Mouse (Mus musculus): ENCODE data around the gene Limd1. TPM values are rescaled to one million over a fixed set of nuclear protein-coding genes. Genes with fewer than 3 reads are reported as not detected.

Limd1 gene
- total and polyA plus RNA-seq, 3 experiments = 32.6 to 37.5 TPM; not detected in 1

GRCm38 (mm10) chr9:123481136-123481535 lies 2.6 kb downstream of the Limd1 start:
- H3K27me3 ChIP-seq (ENCODE audit: control insufficient read depth in 1 of 2, insufficient read depth in 2 of 2, low read length in 2 of 2) = no peaks in the 10 kb centered on the region
- peaks cover 70% of the 10 kb centered on the region for H3K79me2 ChIP-seq (ENCODE audit: control insufficient read depth, insufficient read depth, low read length, poor library complexity)
- no peaks in the 10 kb centered on the region for H3K9me3 ChIP-seq (replicated peaks; ENCODE audit: insufficient read depth, low read length)
- peak in 1 of 2 experiments; percentile 30; a peak in 1 of 4 replicates for TF ChIP-seq EP300 (IDR thresholded peaks at IDR 0.05; ENCODE audit: low read depth in 1 of 2, low read length in 2 of 2)
- peak; percentile 38 for TF ChIP-seq TAL1 (IDR thresholded peaks at IDR 0.05; ENCODE audit: low read length)
- peak; percentile 58 for TF ChIP-seq TCF12 (IDR thresholded peaks at IDR 0.05; ENCODE audit: low read depth, low read length)
- TF ChIP-seq MAZ (IDR thresholded peaks at IDR 0.05; ENCODE audit: low read depth, low read length) = no peak
- peaks cover 11 to 42% of the 10 kb centered on the region in 2 experiments for H3K4me1 ChIP-seq (ENCODE audit: control insufficient read depth in 1 of 2, insufficient read depth in 2 of 2, low read length in 2 of 2)
- H3K4me3 ChIP-seq (ENCODE audit: control insufficient read depth in 1 of 2, insufficient read depth in 1 of 2, low read depth in 2 of 2, low read length in 2 of 2) = peak overlapping the region in 1 of 2 experiments; percentile 92; a peak in 2 of 4 replicates
- peak; percentile 44 for DNase-seq (ENCODE audit: low read depth, low spot score)
- no peak overlapping the region for H3K9ac ChIP-seq (ENCODE audit: control insufficient read depth, low read depth, low read length, poor library complexity, severe bottlenecking)
- H3K36me3 ChIP-seq (ENCODE audit: control insufficient read depth in 1 of 2, insufficient read depth in 2 of 2, low read length in 2 of 2) = peaks cover 0 to 37% of the 10 kb centered on the region in 2 experiments; a peak in 3 of 4 replicates
- H3K27ac ChIP-seq (ENCODE audit: control insufficient read depth, low read depth, low read length) = no peak overlapping the region

GRCm38 (mm10) chr9:123483598-123483997 lies 5.1 kb downstream of the Limd1 start:
- no peak for DNase-seq (ENCODE audit: low read depth, low spot score)
- Histone ChIP-seq H3K4me1 (ENCODE audit: control insufficient read depth in 1 of 2, insufficient read depth in 2 of 2, low read length in 2 of 2) (peaks cover 6 to 46% of the 10 kb centered on the region in 2 experiments), H3K36me3 (ENCODE audit: control insufficient read depth in 1 of 2, insufficient read depth in 2 of 2, low read length in 2 of 2) (peaks cover 0 to 34% of the 10 kb centered on the region in 2 experiments; a peak in 3 of 4 replicates), H3K4me3 (ENCODE audit: control insufficient read depth in 1 of 2, insufficient read depth in 1 of 2, low read depth in 2 of 2, low read length in 2 of 2) (no peak overlapping the region), H3K9me3 (replicated peaks; ENCODE audit: insufficient read depth, low read length) (no peaks in the 10 kb centered on the region), H3K27ac (ENCODE audit: control insufficient read depth, low read depth, low read length) (no peak overlapping the region), H3K27me3 (ENCODE audit: control insufficient read depth in 1 of 2, insufficient read depth in 2 of 2, low read length in 2 of 2) (no peaks in the 10 kb centered on the region), H3K9ac (ENCODE audit: control insufficient read depth, low read depth, low read length, poor library complexity, severe bottlenecking) (no peak overlapping the region), H3K79me2 (ENCODE audit: control insufficient read depth, insufficient read depth, low read length, poor library complexity) (peaks cover 81% of the 10 kb centered on the region)
- TF ChIP-seq MYC (IDR thresholded peaks at IDR 0.05; ENCODE audit: low read depth, low read length) = no peak
- TF ChIP-seq GATA1 (IDR thresholded peaks at IDR 0.05; ENCODE audit: low read depth, low read length) = no peak
- no peak for TF ChIP-seq KAT2A (conservative IDR thresholded peaks at IDR 0.05; ENCODE audit: low read depth, low read length)

- no peak overlapping the region for H3K27ac ChIP-seq (ENCODE audit: control insufficient read depth, low read depth, low read length)
- TF ChIP-seq ZMIZ1 (IDR thresholded peaks at IDR 0.05; ENCODE audit: low read depth, low read length) (no peak), GABPA (IDR thresholded peaks at IDR 0.05; ENCODE audit: low read depth, low read length) (no peak), RCOR1 (IDR thresholded peaks at IDR 0.05; ENCODE audit: low read depth, low read length) (no peak), MXI1 (IDR thresholded peaks at IDR 0.05; ENCODE audit: low read depth, low read length) (no peak), JUND (IDR thresholded peaks at IDR 0.05; ENCODE audit: low read depth, low read length) (no peak), KAT2A (conservative IDR thresholded peaks at IDR 0.05; ENCODE audit: low read depth, low read length) (no peak), HCFC1 (IDR thresholded peaks at IDR 0.05; ENCODE audit: low read depth, low read length) (no peak), SMC3 (IDR thresholded peaks at IDR 0.05; ENCODE audit: low read depth, low read length) (no peak), CHD2 (IDR thresholded peaks at IDR 0.05; ENCODE audit: low read length) (no peak), MEF2A (IDR thresholded peaks at IDR 0.05; ENCODE audit: extremely low read depth, insufficient replicate concordance, low read depth, low read length, poor library complexity, severe bottlenecking) (no peak)
- no peaks in the 10 kb centered on the region for H3K9me3 ChIP-seq (replicated peaks; ENCODE audit: insufficient read depth, low read length)
- no peak for DNase-seq (ENCODE audit: low read depth, low spot score)
- peaks cover 2 to 31% of the 10 kb centered on the region in 2 experiments; a peak in 3 of 4 replicates for H3K36me3 ChIP-seq (ENCODE audit: control insufficient read depth in 1 of 2, insufficient read depth in 2 of 2, low read length in 2 of 2)
- H3K79me2 ChIP-seq (ENCODE audit: control insufficient read depth, insufficient read depth, low read length, poor library complexity) = peaks cover 75% of the 10 kb centered on the region
- no peak overlapping the region for H3K9ac ChIP-seq (ENCODE audit: control insufficient read depth, low read depth, low read length, poor library complexity, severe bottlenecking)
- H3K4me1 ChIP-seq (ENCODE audit: control insufficient read depth in 1 of 2, insufficient read depth in 2 of 2, low read length in 2 of 2) = peaks cover 6 to 43% of the 10 kb centered on the region in 2 experiments
- H3K27me3 ChIP-seq (ENCODE audit: control insufficient read depth in 1 of 2, insufficient read depth in 2 of 2, low read length in 2 of 2) = no peaks in the 10 kb centered on the region
- H3K4me3 ChIP-seq (ENCODE audit: control insufficient read depth in 1 of 2, insufficient read depth in 1 of 2, low read depth in 2 of 2, low read length in 2 of 2) = no peak overlapping the region
These were observed 6.3 kb downstream of the Limd1 start for GRCm38 (mm10) chr9:123484830-123485229.
